Mouse (Mus musculus) CH12.LX (cell line): ENCODE measurements at regions not wholly inside any gene's neighbourhood (a gene's known extent, or its start where the extent isn't known, plus 50 kb on each side); places are given as distances from the start of the nearest gene placed in this dataset.

Source experiments
- DNase-seq: peaks from one replicate; pipeline ENCODE4 v3.0.0-alpha.2; 2013; ENCODE audit errors: extremely low read depth
- H3K27ac ChIP-seq: 2 replicates; pipeline ENCODE4 v1.5.1; 2012; ENCODE audit warnings: low read depth, mild to moderate bottlenecking, control low read depth, moderate library complexity; ENCODE audit not compliant: insufficient read depth
- H3K27me3 ChIP-seq: replicated peaks from 2 replicates; pipeline ENCODE3; 2012; ENCODE audit warnings: inconsistent platforms
- H3K36me3 ChIP-seq, 2 experiments: replicated peaks in 1 of 2; 2 replicates each; pipeline versions ENCODE3 to v1.6.1; 2012; ENCODE audit warnings: inconsistent platforms in 1 of 2, low read length in 1 of 2, mild to moderate bottlenecking in 1 of 2, mixed read lengths in 1 of 2, moderate library complexity in 1 of 2; ENCODE audit not compliant: control insufficient read depth in 1 of 2, insufficient read depth in 1 of 2
- H3K4me1 ChIP-seq, 2 experiments: 2 replicates each; pipeline ENCODE4 v1.6.1; 2012; ENCODE audit warnings: inconsistent platforms in 1 of 2, moderate library complexity in 1 of 2; ENCODE audit not compliant: insufficient read depth in 2 of 2, control insufficient read depth in 1 of 2
- H3K4me2 ChIP-seq: 2 replicates; pipeline ENCODE4 v1.6.1; 2012; ENCODE audit warnings: low read depth, mild to moderate bottlenecking, control low read depth; ENCODE audit not compliant: poor library complexity, insufficient read depth, severe bottlenecking
- H3K4me3 ChIP-seq, 3 experiments: fragments of 150-350 bp in 1 of 3; sonication (generic) in 1 of 3; replicated peaks in 1 of 3; 2 replicates each; pipeline versions ENCODE3 to v1.5.1; 2011 to 2012; ENCODE audit warnings: low read depth in 2 of 3, low read length in 2 of 3, mild to moderate bottlenecking in 2 of 3, moderate library complexity in 2 of 3, control low read depth in 1 of 3, improper control_type of control experiment in 1 of 3, inconsistent platforms in 1 of 3, mixed read lengths in 1 of 3; ENCODE audit not compliant: poor library complexity in 1 of 3
- H3K79me2 ChIP-seq: replicated peaks from 2 replicates; pipeline ENCODE4 v1.6.1; 2012; ENCODE audit warnings: mild to moderate bottlenecking, moderate library complexity; ENCODE audit not compliant: control insufficient read depth, poor library complexity, insufficient read depth, severe bottlenecking; ENCODE audit errors: extremely low read depth
- H3K9ac ChIP-seq: 2 replicates; pipeline ENCODE4 v1.6.1; 2012; ENCODE audit warnings: low read depth, mild to moderate bottlenecking, control low read depth, moderate library complexity; ENCODE audit not compliant: insufficient read depth
- H3K9me3 ChIP-seq: replicated peaks from 2 replicates; pipeline ENCODE3; 2012; ENCODE audit warnings: low read length, inconsistent platforms, mixed read lengths
- BHLHE40 ChIP-seq: IDR thresholded peaks from 2 replicates; pipeline ENCODE4 v1.6.1; 2011; ENCODE audit warnings: mild to moderate bottlenecking, low read depth, low read length, improper control_type of control experiment
- CHD1 ChIP-seq: IDR thresholded peaks from 2 replicates; pipeline ENCODE4 v1.6.1; 2012; ENCODE audit warnings: low read depth, low read length, improper control_type of control experiment, inconsistent platforms
- CHD2 ChIP-seq: IDR thresholded peaks from 2 replicates; pipeline ENCODE4 v1.6.1; 2011; ENCODE audit warnings: low read length, improper control_type of control experiment
- CTCF ChIP-seq, 2 experiments: IDR thresholded peaks in 1 of 2; conservative IDR thresholded peaks in 1 of 2; 2 replicates each; pipeline ENCODE4 v1.5.1; 2011 to 2012; ENCODE audit warnings: low read depth in 2 of 2, low read length in 2 of 2, improper control_type of control experiment in 1 of 2, inconsistent platforms in 1 of 2, mild to moderate bottlenecking in 1 of 2, moderate library complexity in 1 of 2
- ELF1 ChIP-seq: IDR thresholded peaks from 2 replicates; pipeline ENCODE4 v1.6.1; 2014; ENCODE audit warnings: low read depth, mild to moderate bottlenecking, inconsistent platforms, low read length, improper control_type of control experiment
- ETS1 ChIP-seq: conservative IDR thresholded peaks from 2 replicates; pipeline ENCODE4 v1.6.1; 2012; ENCODE audit warnings: low read depth, mild to moderate bottlenecking, inconsistent platforms, low read length, improper control_type of control experiment, moderate library complexity
- JUN ChIP-seq: IDR thresholded peaks from 2 replicates; pipeline ENCODE4 v1.6.1; 2011; ENCODE audit warnings: low read depth, mild to moderate bottlenecking, low read length, improper control_type of control experiment, moderate library complexity; ENCODE audit not compliant: insufficient read depth
- KAT2A ChIP-seq: IDR thresholded peaks from 2 replicates; pipeline ENCODE4 v1.6.1; 2012; ENCODE audit warnings: low read length, improper control_type of control experiment, inconsistent platforms; ENCODE audit not compliant: insufficient replicate concordance
- MAX ChIP-seq: IDR thresholded peaks from 2 replicates; pipeline ENCODE4 v1.6.1; 2011; ENCODE audit warnings: low read length, improper control_type of control experiment
- MAZ ChIP-seq: IDR thresholded peaks from 2 replicates; pipeline ENCODE4 v1.6.1; 2012; ENCODE audit warnings: low read depth, mild to moderate bottlenecking, inconsistent platforms, low read length, improper control_type of control experiment, moderate library complexity
- MXI1 ChIP-seq: IDR thresholded peaks from 2 replicates; pipeline ENCODE4 v1.6.1; 2011; ENCODE audit warnings: mild to moderate bottlenecking, low read depth, low read length, improper control_type of control experiment
- PAX5 ChIP-seq: IDR thresholded peaks from 2 replicates; pipeline ENCODE4 v1.6.1; 2012; ENCODE audit warnings: low read length, inconsistent platforms, mixed read lengths
- RCOR1 ChIP-seq: conservative IDR thresholded peaks from 2 replicates; pipeline ENCODE4 v1.6.1; 2012; ENCODE audit warnings: low read depth, mild to moderate bottlenecking, inconsistent platforms, low read length, improper control_type of control experiment
- SMC3 ChIP-seq: IDR thresholded peaks from 2 replicates; pipeline ENCODE4 v1.6.1; 2011; ENCODE audit warnings: low read depth, low read length, improper control_type of control experiment
- USF1 ChIP-seq: IDR thresholded peaks from 2 replicates; pipeline ENCODE4 v1.6.1; 2014; ENCODE audit warnings: low read depth, mild to moderate bottlenecking, inconsistent platforms, low read length, improper control_type of control experiment
- ZC3H11A ChIP-seq: IDR thresholded peaks from 2 replicates; pipeline ENCODE4 v1.6.1; 2012; ENCODE audit warnings: low read depth, mild to moderate bottlenecking, inconsistent platforms, low read length, improper control_type of control experiment
- ZKSCAN1 ChIP-seq: IDR thresholded peaks from 2 replicates; pipeline ENCODE4 v1.6.1; 2012; ENCODE audit warnings: low read depth, inconsistent platforms, low read length, improper control_type of control experiment, borderline replicate concordance
- ZMIZ1 ChIP-seq: IDR thresholded peaks from 2 replicates; pipeline ENCODE4 v1.6.1; 2012; ENCODE audit warnings: low read depth, mild to moderate bottlenecking, inconsistent platforms, low read length, improper control_type of control experiment
- dilution Hi-C: fragments of 300-500 bp; cut with MboI; formaldehyde crosslinking; loops from 2 replicates; pipeline ENCODE4 v1.14.3; 2020; ENCODE audit warnings: low sequenced_read_pairs; ENCODE audit not compliant: extremely low pct_unique_long_range_greater_than_20kb, extremely low pct_ligation_motif_present
- in situ Hi-C: fragments of 300-500 bp; cut with MboI; formaldehyde crosslinking; loops from 3 replicates; pipeline ENCODE4 v1.14.3; 2019; ENCODE audit warnings: low sequenced_read_pairs, low pct_ligation_motif_present, low pct_unique_long_range_greater_than_20kb, mixed read lengths

GRCm38 (mm10) chr5:119208077-119208476 lies 462.4 kb upstream of the Tbx3 start:
- Histone ChIP-seq H3K27me3 (no peaks in the 10 kb centered on the region), H3K4me2 (no peak overlapping the region), H3K79me2 (no peaks in the 10 kb centered on the region), H3K36me3 (no peaks in the 10 kb centered on the region), H3K27ac (no peak overlapping the region), H3K4me1 (no peaks in the 10 kb centered on the region), H3K4me3 (no peak overlapping the region), H3K9ac (no peak overlapping the region), H3K9me3 (peaks cover 93% of the 10 kb centered on the region)
- TF ChIP-seq ELF1 (no peak), PAX5 (no peak), CTCF (conservative IDR thresholded peaks at IDR 0.05 in 1 of 2, IDR thresholded peaks at IDR 0.05 in 1 of 2; ENCODE audit: low read depth in 2 of 2, low read length in 2 of 2) (no peak), ETS1 (no peak)
- in situ Hi-C loops, result no loop called here
- dilution Hi-C loops, result no loop called here
- DNase-seq, result no peak

DNA sequence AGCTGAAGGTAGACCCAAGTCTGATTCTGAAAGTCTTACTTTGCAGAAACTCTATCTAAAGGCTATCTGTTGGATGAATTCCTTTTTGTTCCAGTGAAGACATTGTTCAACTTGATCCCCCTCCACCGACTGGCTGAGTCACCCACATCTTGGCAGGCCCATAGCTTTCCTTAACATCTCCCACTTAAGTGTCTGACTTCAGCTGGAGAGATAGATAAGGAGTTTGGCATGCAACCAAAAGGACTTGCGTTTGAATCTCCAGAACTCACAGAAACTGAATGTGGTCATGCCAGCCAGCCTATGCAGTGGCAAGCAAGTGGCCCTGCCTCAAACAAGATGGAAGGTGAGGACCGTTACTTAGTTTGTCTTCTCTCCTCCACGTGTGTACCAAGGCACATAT lies 457.3 kb upstream of the Tbx3 start:
- H3K36me3 ChIP-seq, result no peaks in the 10 kb centered on the region
- no peak overlapping the region for H3K9ac ChIP-seq
- H3K4me3 ChIP-seq, result no peak overlapping the region
- no peak overlapping the region for H3K27ac ChIP-seq
- H3K9me3 ChIP-seq, result peaks cover 98% of the 10 kb centered on the region
- dilution Hi-C loops, result no loop called here
- H3K79me2 ChIP-seq, result no peaks in the 10 kb centered on the region
- H3K4me1 ChIP-seq, result no peaks in the 10 kb centered on the region
- H3K27me3 ChIP-seq, result no peaks in the 10 kb centered on the region
- in situ Hi-C loops, result no loop called here
- DNase-seq, result no peak
- TF ChIP-seq MXI1 (no peak), SMC3 (no peak), MAZ (no peak), MAX (no peak), RCOR1 (no peak), JUN (no peak), CHD1 (no peak), BHLHE40 (no peak), ZC3H11A (no peak), ZMIZ1 (no peak), ZKSCAN1 (no peak), KAT2A (no peak), CHD2 (no peak), USF1 (no peak), PAX5 (no peak)
- H3K4me2 ChIP-seq, result no peak overlapping the region
